Mouse (Mus musculus) yolk sac, embryonic 10.5 days (tissue): ENCODE measurements around the gene Tbc1d7.

Experiments
- DNase-seq: peaks from one replicate; pipeline ENCODE4 v3.0.0-alpha.2; 2017; ENCODE audit warnings: low spot score

Gene Tbc1d7

DNA sequence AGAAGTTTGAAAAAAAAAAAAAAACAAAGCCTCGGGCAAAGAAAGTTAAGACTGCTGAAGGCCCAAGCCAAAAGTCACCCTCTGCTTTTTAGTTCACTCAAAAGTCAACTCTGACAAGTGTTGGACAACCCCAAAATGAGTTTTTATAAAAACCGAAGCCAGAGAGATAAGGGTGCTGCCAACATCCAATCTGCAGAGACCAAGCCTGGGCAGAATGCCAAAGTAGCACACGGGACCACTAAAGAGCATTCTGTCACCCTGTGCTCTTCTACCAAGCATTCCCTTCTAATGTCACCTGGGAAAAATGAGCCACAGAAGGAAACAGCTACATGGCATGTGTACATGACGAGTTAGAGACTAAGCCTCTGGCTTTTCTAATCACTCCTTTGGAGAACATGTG is 36.8 kb downstream of the Tbc1d7 start:
- no peak for DNase-seq

DNA sequence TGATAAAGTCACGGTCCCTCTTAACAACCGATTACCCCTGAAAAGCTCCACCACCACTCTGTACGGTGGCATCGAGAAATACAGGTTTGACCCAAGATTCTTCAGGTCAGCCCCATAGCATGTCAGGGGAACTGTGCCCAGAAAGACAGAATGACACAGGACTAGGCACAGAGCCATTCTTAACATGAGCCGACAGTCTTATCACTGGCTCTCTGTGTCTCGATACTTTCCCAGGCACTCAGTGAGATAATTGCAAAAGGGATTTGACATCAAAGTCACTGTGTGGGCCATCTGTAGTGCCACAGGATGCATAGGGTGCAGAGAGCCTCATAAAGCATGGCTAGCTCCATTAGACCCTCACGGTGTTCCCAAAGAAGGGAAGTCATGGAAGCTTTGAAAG is 37.9 kb downstream of the Tbc1d7 start:
- no peak for DNase-seq

DNA sequence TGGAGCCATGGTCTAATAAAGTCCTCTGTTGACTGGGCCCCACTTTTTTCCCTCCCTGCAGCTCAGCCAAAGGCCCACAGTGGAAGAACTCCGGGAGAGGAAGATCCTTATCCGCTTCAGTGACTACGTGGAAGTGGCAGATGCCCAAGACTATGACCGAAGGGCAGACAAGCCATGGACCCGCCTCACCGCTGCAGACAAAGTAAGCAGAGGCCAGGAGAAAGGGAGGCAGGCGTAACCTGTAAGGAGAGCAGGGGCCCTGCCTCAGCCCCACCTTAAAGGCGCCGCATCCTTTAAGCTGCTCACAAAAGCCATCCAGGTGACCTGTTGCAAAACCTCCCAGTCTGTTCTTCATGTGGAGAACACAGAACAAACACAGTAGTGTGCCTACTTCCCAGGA is 38.4 kb downstream of the Tbc1d7 start:
- DNase-seq: peak; percentile 27

DNA sequence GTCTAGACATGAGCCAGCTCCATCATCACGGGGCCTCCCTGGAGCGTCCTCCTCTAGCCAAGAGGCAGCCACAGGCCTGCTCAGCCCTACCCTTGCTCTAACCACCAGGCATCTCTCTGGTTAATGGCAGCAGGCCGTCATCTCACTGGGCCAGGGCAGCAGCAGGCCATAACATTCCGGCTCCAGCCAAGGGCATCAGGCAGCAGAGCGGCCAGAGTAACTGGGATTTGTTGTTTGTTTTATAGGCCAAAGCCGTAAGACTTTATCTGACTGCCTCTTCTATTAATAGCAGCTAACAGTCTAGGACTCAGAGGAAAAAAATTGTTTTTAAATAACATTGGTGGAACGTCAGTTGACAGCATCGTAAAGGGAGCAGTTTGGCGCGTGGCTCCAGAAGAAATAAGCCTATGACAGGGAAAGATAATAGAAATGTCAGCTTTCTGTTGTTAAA is 39.5 kb downstream of the Tbc1d7 start:
- DNase-seq: no peak

DNA sequence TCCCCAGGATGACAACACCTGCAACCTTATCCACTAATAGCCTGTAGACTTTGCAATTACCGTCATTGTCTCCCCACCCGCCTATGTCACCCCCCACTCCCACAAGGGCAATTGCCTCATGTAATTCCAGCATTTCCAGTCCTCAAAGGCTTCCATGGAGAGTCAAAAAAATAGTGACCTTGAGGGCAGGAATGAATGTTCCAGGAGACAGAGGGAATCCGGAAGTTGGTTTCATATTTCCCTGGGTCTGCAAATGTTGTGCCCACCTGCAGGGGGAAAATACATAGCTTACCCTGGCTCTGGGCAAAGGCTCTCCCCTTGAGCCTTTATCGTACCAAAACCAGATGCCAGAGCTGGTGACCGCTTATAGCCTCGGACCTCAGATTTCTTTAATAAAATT is 41.1 kb downstream of the Tbc1d7 start:
- no peak for DNase-seq

DNA sequence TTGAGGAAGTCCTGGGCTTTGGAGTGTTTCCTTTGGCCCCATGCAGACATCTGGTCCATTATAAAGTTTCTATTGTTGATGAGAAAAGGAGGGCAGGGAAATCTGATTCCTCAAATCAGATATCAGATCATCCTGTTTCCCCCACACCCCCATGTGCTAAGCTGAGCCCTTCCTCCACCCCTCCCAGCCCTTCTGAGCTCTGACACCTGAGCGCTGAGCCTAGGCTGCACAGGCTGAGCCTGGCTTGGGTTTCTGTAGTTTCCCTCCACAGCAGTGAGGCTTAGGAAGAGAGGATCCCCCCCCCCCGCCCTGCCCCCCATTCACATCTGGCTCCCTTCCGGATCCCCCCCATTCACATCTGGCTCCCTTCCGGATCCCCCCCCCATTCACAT is 46.6 kb downstream of the Tbc1d7 start:
- no peak for DNase-seq

DNA sequence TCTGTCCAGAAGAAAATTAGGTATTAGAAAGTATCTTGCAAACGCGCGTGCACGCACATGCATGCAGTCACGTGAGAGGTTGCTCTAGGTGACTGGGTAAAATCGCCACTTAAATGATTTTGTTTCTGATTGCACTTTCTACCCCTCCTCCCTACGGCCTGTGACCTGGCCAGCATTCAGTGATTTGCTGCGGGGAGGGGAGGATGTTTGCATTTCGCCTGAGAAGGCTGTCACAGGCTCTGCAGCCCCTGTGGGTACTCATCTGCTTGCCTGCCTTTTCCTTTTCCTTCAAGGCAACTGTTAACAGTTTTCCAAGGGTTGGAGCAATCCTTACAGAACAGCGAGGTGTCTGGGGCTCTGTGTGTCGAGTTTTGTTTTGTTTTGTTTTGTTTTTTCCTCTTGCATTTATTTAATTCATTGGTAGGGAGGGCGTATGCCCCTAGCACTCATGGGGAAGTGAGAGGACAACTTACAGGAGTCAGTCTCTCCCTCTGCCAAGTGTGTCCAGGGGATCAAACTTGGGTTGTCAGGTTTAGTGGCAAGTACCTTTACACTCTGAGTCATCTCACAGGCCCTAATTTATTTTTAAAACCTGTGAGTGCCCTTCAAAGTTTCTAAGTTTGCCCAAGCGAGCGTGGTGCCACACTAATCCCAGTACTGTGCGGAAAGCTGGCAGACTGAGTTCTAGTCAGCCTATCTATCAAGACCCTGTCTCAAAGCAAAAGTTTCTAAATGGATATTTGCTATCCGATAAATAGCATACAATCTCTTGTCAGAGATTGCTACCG is 47.2 kb downstream of the Tbc1d7 start:
- no peak for DNase-seq

DNA sequence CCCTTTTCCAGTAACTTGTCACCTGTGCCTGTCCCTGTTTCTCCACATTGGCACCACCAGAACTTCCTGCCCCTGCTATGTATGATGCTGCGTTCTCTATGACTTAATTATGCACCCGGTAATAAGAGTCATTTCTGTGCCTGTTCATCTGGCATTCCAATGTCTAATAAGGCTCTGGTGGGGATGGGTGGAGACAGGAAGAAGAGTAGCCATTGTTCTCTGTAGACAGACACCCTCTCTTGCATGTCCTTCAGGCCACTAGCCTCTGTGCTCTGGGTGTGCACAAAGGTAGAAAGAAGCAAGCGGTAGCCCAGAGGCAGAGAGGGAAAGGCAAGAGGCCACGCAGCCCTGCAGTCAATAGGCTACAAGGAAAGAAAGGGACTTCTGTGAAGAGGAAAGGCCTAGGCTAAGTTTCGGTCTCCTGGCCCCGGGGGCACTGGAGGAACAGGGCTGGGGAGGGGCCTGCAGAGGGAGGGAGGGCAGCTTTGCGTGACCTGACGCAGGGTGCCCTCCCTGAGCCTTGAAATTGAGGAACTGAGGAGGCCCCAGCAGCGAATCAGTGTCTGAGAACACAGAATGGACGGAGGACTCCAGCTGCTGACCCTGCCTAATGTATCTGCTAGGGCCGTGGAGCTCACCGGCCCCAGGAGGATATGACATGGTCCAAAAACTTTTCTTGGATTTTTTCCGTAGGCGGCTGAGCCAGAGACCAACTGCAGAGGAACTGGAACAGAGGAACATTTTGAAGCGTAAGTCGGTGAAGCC is 48.8 kb downstream of the Tbc1d7 start:
- no peak for DNase-seq

DNA sequence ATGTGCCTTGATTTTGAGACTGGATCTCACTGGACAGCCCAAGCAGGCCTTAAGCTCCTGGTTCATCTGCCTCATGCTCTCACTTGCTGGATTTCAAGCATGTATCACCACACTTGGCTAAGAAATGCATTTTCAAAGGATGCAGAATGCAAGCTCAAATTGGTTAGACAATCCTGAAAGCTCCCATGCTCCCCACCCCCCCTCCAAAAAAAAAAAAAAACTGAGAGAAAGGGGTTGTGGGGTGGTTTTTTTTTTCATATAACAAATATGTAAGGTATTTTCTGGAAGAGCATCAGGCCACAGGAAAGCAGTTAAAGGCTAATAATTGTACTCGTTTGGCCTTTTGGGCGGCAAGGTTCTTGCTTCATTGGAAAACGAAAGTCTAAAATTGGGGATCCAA is 58.2 kb downstream of the Tbc1d7 start:
- no peak for DNase-seq

DNA sequence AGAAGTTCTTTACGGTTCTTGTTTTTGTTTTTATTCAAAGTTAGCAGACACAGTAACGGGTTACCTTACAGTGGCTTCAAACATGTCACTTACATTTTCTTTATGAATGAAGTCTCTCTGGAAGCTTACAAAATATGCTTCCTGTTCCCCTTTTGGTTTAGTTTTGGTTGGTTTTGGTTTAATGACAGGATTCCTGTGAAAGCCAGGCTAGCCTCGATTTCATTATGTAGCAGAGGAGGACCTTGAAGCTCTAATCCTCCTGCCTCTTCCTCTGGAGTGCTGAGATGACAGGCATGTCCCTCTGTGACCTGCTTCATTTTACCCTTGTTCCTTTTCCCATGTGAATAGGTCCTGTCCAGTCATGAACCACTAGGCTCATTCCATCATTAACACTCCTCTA is 58.6 kb downstream of the Tbc1d7 start:
- no peak for DNase-seq

DNA sequence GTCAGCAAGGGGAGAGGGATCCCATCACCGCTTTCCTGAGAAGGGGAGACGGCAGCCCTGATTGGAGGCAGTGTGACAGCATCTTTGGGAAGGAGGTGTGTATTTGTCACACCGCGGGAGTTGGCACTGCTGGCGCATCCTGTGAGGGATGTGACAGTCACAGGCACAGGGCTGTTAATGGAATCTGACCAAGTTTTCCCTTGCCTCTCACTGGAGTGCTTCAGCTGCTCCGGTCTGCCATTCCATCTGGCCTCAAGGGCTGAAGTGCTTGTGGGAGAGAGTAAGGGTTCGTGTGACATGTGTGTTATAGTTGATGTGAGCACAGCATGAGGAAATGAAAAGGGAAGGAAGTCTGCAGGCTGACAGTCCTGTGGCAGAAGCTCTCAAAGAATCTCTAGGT is 59.0 kb downstream of the Tbc1d7 start:
- no peak for DNase-seq

DNA sequence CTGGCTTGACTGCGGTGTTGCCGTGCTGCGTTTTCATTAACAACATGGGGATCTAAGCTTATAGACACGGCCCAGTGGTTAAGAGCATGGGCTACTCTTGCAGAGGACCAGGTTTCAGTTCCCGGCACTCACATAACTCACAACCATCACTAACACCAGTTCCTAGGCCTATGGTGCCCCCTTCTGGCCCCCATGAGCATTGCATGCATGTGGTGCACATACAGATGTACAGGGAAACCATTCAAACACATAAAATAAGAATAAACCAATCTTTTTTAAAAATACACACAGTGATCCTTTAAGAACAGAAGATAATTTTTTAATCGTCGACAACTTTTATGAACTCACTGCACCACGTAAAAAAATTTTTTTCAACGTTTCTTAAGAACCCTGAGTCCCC is 66.8 kb downstream of the Tbc1d7 start:
- DNase-seq: no peak

DNA sequence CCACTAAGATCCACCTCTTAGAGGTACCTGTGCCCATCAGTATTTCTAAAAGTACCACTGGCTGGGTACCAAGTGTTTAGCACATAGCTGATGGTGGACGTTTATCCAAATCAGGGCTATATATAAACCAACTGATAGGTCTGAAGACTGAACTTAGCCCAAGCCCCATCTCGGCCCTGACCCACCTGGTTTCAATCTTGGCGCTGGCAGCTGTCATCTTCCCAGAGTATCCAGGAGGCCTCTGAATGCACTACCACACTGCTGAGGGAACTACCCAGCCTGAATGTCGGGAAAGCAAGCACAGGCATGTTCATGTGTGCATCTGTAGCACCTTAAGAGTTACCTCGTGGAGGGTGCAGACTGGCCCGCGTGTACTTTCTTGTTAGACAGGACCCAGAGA is 68.4 kb downstream of the Tbc1d7 start:
- DNase-seq: no peak
